18 mouse cellular contexts compared by ENCODE assay signal in genomic region chr2:133235175-133235920, GRCm38 (mm10).
DNase-seq lines count a peak whose midpoint lies in the region; ATAC-seq lines count a peak whose summit lies in the region.
"Had no signal": no experiment of that assay in that cellular context is flagged by ENCODE, and none has a peak within 500 bp of the region (broad histone marks: within the 10 kb centered on the region; RNA-seq: fewer than 3 reads in every experiment).

No protein-coding gene starts in this region.

- H3K27ac ChIP-seq in hindbrain, embryonic 16.5 days (ENCODE audit: low read depth, low read length) = no peak overlapping the region
- no peak overlapping the region for H3K27ac ChIP-seq in hindbrain, embryonic 11.5 days (ENCODE audit: low read depth, low read length)
- H3K27ac ChIP-seq in neural tube, embryonic 14.5 days (ENCODE audit: low read depth, low read length) = no peak overlapping the region
- H3K27ac ChIP-seq in neural tube, embryonic 15.5 days (replicated peaks) = no peak overlapping the region
- H3K27ac ChIP-seq: embryonic facial prominence, embryonic 13.5 days; forebrain, embryonic 12.5 days; liver, embryonic 13.5 days; stomach, embryonic 15.5 days had no signal

- intact Hi-C loops in left cerebral cortex, postnatal 25 days (cut with DNase I) = no loop called here

- no peak overlapping the region for H3K4me3 ChIP-seq in hindbrain, embryonic 16.5 days (ENCODE audit: low read length)
- H3K4me3 ChIP-seq in hindbrain, embryonic 11.5 days (ENCODE audit: low read depth, low read length) = no peak overlapping the region
- H3K4me3 ChIP-seq in neural tube, embryonic 14.5 days (ENCODE audit: low read depth, low read length) = no peak overlapping the region
- H3K4me3 ChIP-seq in neural tube, embryonic 15.5 days (replicated peaks) = no peak overlapping the region
- H3K4me3 ChIP-seq: embryonic facial prominence, embryonic 13.5 days; forebrain, embryonic 12.5 days; liver, embryonic 13.5 days; stomach, embryonic 15.5 days had no signal

- no peak overlapping the region for H3K4me2 ChIP-seq in hindbrain, embryonic 16.5 days (ENCODE audit: low read length)
- no peak overlapping the region for H3K4me2 ChIP-seq in hindbrain, embryonic 11.5 days (replicated peaks; ENCODE audit: low read depth, low read length)
- no peak overlapping the region for H3K4me2 ChIP-seq in neural tube, embryonic 14.5 days (ENCODE audit: low read depth, low read length)
- H3K4me2 ChIP-seq in neural tube, embryonic 15.5 days = no peak overlapping the region
- H3K4me2 ChIP-seq: embryonic facial prominence, embryonic 13.5 days; forebrain, embryonic 12.5 days; liver, embryonic 13.5 days; stomach, embryonic 15.5 days had no signal

- WGBS in hindbrain, embryonic 16.5 days = 74% methylated on average over 4 of the region's 4 CpGs
- WGBS in hindbrain, embryonic 11.5 days = 79% methylated on average over 4 of the region's 4 CpGs
- WGBS in neural tube, embryonic 14.5 days = 73% methylated on average over 4 of the region's 4 CpGs
- 75% methylated on average over 4 of the region's 4 CpGs for WGBS in neural tube, embryonic 15.5 days

- no peaks in the 10 kb centered on the region for H3K27me3 ChIP-seq in hindbrain, embryonic 16.5 days (replicated peaks; ENCODE audit: control insufficient read depth, insufficient read depth, low read length)
- H3K27me3 ChIP-seq in hindbrain, embryonic 11.5 days (ENCODE audit: control insufficient read depth, insufficient read depth, low read length) = no peaks in the 10 kb centered on the region
- no peaks in the 10 kb centered on the region for H3K27me3 ChIP-seq in neural tube, embryonic 14.5 days (ENCODE audit: control insufficient read depth, insufficient read depth, low read length)
- H3K27me3 ChIP-seq in neural tube, embryonic 15.5 days (replicated peaks) = no peaks in the 10 kb centered on the region
- H3K27me3 ChIP-seq: embryonic facial prominence, embryonic 13.5 days; forebrain, embryonic 12.5 days; liver, embryonic 13.5 days; stomach, embryonic 15.5 days had no signal

- DNase-seq in hindbrain, embryonic 11.5 days (ENCODE audit: low spot score) = no peak
- DNase-seq in left cerebral cortex, postnatal 25 days (ENCODE audit: low spot score in 2 of 2) = peak; percentile 5 to 40
- DNase-seq in telencephalon, adult 2 months (ENCODE audit: low read depth, low spot score) = peak; percentile 16
- DNase-seq in urinary bladder, postnatal 4 days (ENCODE audit: low spot score in 2 of 2) = no peak
- DNase-seq: adrenal gland, postnatal 10 days; heart, postnatal 14 days; kidney, adult 8-10 months; kidney, postnatal 36 days; liver, embryonic 13.5 days; lung, postnatal 10 days; spleen, adult 18-20 months had no signal

- H3K9me3 ChIP-seq in hindbrain, embryonic 16.5 days (ENCODE audit: control insufficient read depth, low read length) = no peaks in the 10 kb centered on the region
- no peaks in the 10 kb centered on the region for H3K9me3 ChIP-seq in hindbrain, embryonic 11.5 days (ENCODE audit: control insufficient read depth, low read length)
- H3K9me3 ChIP-seq in neural tube, embryonic 14.5 days (ENCODE audit: control insufficient read depth, low read length) = no peaks in the 10 kb centered on the region
- H3K9me3 ChIP-seq in neural tube, embryonic 15.5 days (replicated peaks) = no peaks in the 10 kb centered on the region
- H3K9me3 ChIP-seq: embryonic facial prominence, embryonic 13.5 days; forebrain, embryonic 12.5 days; liver, embryonic 13.5 days; stomach, embryonic 15.5 days had no signal

- H3K36me3 ChIP-seq in hindbrain, embryonic 16.5 days (ENCODE audit: control insufficient read depth, insufficient read depth, low read length) = no peaks in the 10 kb centered on the region
- H3K36me3 ChIP-seq in hindbrain, embryonic 11.5 days (ENCODE audit: control insufficient read depth, insufficient read depth, low read length) = no peaks in the 10 kb centered on the region
- H3K36me3 ChIP-seq in neural tube, embryonic 14.5 days (ENCODE audit: control insufficient read depth, insufficient read depth, low read length) = no peaks in the 10 kb centered on the region
- H3K36me3 ChIP-seq in neural tube, embryonic 15.5 days = no peaks in the 10 kb centered on the region
- H3K36me3 ChIP-seq: embryonic facial prominence, embryonic 13.5 days; forebrain, embryonic 12.5 days; liver, embryonic 13.5 days; stomach, embryonic 15.5 days had no signal

- peak; percentile 40; the same call in 1 of the 2 replicates for ATAC-seq in hindbrain, embryonic 16.5 days
- ATAC-seq in hindbrain, embryonic 11.5 days (ENCODE audit: low FRiP score) = no peak
- ATAC-seq in neural tube, embryonic 14.5 days (ENCODE audit: low read depth) = peak; percentile 17; the same call in 1 of the 2 replicates
- no peak for ATAC-seq in neural tube, embryonic 15.5 days (ENCODE audit: low FRiP score)
- ATAC-seq: CD4-positive, CD25-positive, alpha-beta regulatory T cell, adult 4 months had no signal

- H3K9ac ChIP-seq in hindbrain, embryonic 16.5 days (ENCODE audit: low read depth, low read length) = no peak overlapping the region
- no peak overlapping the region for H3K9ac ChIP-seq in hindbrain, embryonic 11.5 days (ENCODE audit: low read depth, low read length)
- H3K9ac ChIP-seq in neural tube, embryonic 14.5 days (replicated peaks; ENCODE audit: low read depth, low read length) = no peak overlapping the region
- no peak overlapping the region for H3K9ac ChIP-seq in neural tube, embryonic 15.5 days (replicated peaks)
- H3K9ac ChIP-seq: embryonic facial prominence, embryonic 13.5 days; forebrain, embryonic 12.5 days; liver, embryonic 13.5 days; stomach, embryonic 15.5 days had no signal

- no peaks in the 10 kb centered on the region for H3K4me1 ChIP-seq in hindbrain, embryonic 16.5 days (ENCODE audit: control insufficient read depth, insufficient read depth, low read depth, low read length)
- H3K4me1 ChIP-seq in hindbrain, embryonic 11.5 days (replicated peaks; ENCODE audit: control insufficient read depth, insufficient read depth, low read length) = no peaks in the 10 kb centered on the region
- H3K4me1 ChIP-seq in neural tube, embryonic 14.5 days (ENCODE audit: control insufficient read depth, insufficient read depth, low read length) = no peaks in the 10 kb centered on the region
- no peaks in the 10 kb centered on the region for H3K4me1 ChIP-seq in neural tube, embryonic 15.5 days
- H3K4me1 ChIP-seq: embryonic facial prominence, embryonic 13.5 days; forebrain, embryonic 12.5 days; liver, embryonic 13.5 days; stomach, embryonic 15.5 days had no signal

Comparison
In these comparisons a context has a peak if more than half of its experiments do, and no peak if none do; other contexts are left out.
1. ATAC-seq: peak in hindbrain, embryonic 16.5 days (single experiment) and neural tube, embryonic 14.5 days (single experiment); none in hindbrain, embryonic 11.5 days (single experiment) and neural tube, embryonic 15.5 days (single experiment).
2. DNase-seq: peak in left cerebral cortex, postnatal 25 days (2 of 2) and telencephalon, adult 2 months (single experiment); none in hindbrain, embryonic 11.5 days (single experiment) and urinary bladder, postnatal 4 days (0 of 2).